Mouse (Mus musculus): Measurements from ENCODE around the gene Lamp5.

DNA sequence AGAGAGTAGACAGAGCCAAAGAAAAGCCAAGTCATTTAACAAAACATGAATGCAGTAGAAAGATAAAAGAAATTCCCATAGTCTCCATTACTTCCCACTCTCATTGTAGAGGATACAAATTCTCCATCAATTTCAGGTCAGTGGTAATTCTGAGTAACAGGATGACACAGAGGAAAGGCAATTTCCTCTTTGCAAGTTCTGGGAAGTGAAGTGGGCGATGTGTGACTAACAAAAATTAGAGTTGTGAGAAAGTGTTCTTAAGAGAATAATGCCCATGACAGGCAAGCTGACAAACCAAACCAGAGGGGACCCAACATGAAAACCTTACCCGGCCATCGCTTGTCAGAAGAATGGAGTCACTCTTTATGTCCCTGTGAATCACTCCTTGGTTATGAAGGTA lies 45.1 kb downstream of the Lamp5 start:
- TF ChIP-seq CTCF (IDR thresholded peaks at IDR 0.05; ENCODE audit: low read depth) (no peak), EP300 (optimal IDR thresholded peaks at IDR 0.05) (no peak)
